Mouse (Mus musculus) embryo, embryonic 10 days (tissue): Measurements from ENCODE around the gene Ibsp.

Experiments
- DNase-seq: peaks from one replicate; pipeline ENCODE4 v3.0.0-alpha.2; 2015; ENCODE audit warnings: low spot score

Gene Ibsp

GRCm38 (mm10) chr5:104298994-104299393 is at the start of gene Ibsp:
TSS of gene Ibsp (plus strand) at chr5:104299171.
- DNase-seq, result no peak

- no peak for DNase-seq
Observed at GRCm38 (mm10) chr5:104251811-104252210, 47.2 kb upstream of the Ibsp start.

- DNase-seq, result no peak
Observed at GRCm38 (mm10) chr5:104256585-104256984, 42.4 kb upstream of the Ibsp start.

GRCm38 (mm10) chr5:104261908-104262461 is 37.0 kb upstream of the Ibsp start:
- DNase-seq, result no peak

GRCm38 (mm10) chr5:104263014-104263776 is 35.8 kb upstream of the Ibsp start:
- no peak for DNase-seq

GRCm38 (mm10) chr5:104294201-104294600 is 4.8 kb upstream of the Ibsp start:
- peak; percentile 28 for DNase-seq

- DNase-seq, result no peak
Observed at GRCm38 (mm10) chr5:104314073-104314472, 15.1 kb downstream of the Ibsp start.

- no peak for DNase-seq
Observed at GRCm38 (mm10) chr5:104325029-104325428, 26.1 kb downstream of the Ibsp start, which contains the start of gene Mepe. TSS of gene Mepe (plus strand) at chr5:104325329.

- DNase-seq, result no peak
Observed at GRCm38 (mm10) chr5:104326884-104327283, 27.9 kb downstream of the Ibsp start.

- DNase-seq, result no peak
Observed at GRCm38 (mm10) chr5:104327389-104327788, 28.4 kb downstream of the Ibsp start.

GRCm38 (mm10) chr5:104327876-104328275 is 28.9 kb downstream of the Ibsp start:
- DNase-seq, result no peak

- no peak for DNase-seq
Observed at GRCm38 (mm10) chr5:104328317-104328850, 29.4 kb downstream of the Ibsp start.

- no peak for DNase-seq
Observed at GRCm38 (mm10) chr5:104329381-104329780, 30.4 kb downstream of the Ibsp start.

GRCm38 (mm10) chr5:104330088-104330487 is 31.1 kb downstream of the Ibsp start:
- DNase-seq, result no peak

- DNase-seq, result no peak
Observed at GRCm38 (mm10) chr5:104332296-104332695, 33.3 kb downstream of the Ibsp start.

- DNase-seq, result peak; percentile 83
Observed at GRCm38 (mm10) chr5:104333231-104333640, 34.3 kb downstream of the Ibsp start.

GRCm38 (mm10) chr5:104333643-104334042 is 34.7 kb downstream of the Ibsp start:
- no peak for DNase-seq

- DNase-seq, result no peak
Observed at GRCm38 (mm10) chr5:104334516-104334915, 35.5 kb downstream of the Ibsp start.

GRCm38 (mm10) chr5:104335962-104336361 is 37.0 kb downstream of the Ibsp start:
- no peak for DNase-seq

GRCm38 (mm10) chr5:104337491-104337890 is 38.5 kb downstream of the Ibsp start:
- no peak for DNase-seq

GRCm38 (mm10) chr5:104339009-104339408 is 40.0 kb downstream of the Ibsp start:
- no peak for DNase-seq

GRCm38 (mm10) chr5:104339706-104340512 is 40.9 kb downstream of the Ibsp start:
- peak; percentile 84 for DNase-seq

- no peak for DNase-seq
Observed at GRCm38 (mm10) chr5:104340513-104340829, 41.5 kb downstream of the Ibsp start.
